ENCODE assay signal across 11 mouse cellular contexts in genomic region chr14:24827381-24828031, GRCm38 (mm10).
DNase-seq lines count a peak whose midpoint lies in the region; ATAC-seq and TF ChIP-seq lines count a peak whose summit lies in the region.
"Had no signal": no experiment of that assay in that cellular context is flagged by ENCODE, and none has a peak within 500 bp of the region (broad histone marks: within the 10 kb centered on the region; RNA-seq: fewer than 3 reads in every experiment).

No protein-coding gene starts in this region.

- no peak for DNase-seq in kidney, adult 8-10 months
- peak; percentile 74 for DNase-seq in embryo, embryonic 9.5 days (ENCODE audit: extremely low spot score)
- DNase-seq in hindbrain, embryonic 14.5 days (ENCODE audit: low spot score), result peak; percentile 69
- peak; percentile 66 for DNase-seq in midbrain, postnatal 0 days (ENCODE audit: low spot score)
- no peak for DNase-seq in Muller cell, postnatal 12 days (ENCODE audit: inconsistent ontology term)
- no peak for DNase-seq in cerebellum, adult 8-10 months
- DNase-seq: kidney, adult 2 months; lung, postnatal 10 days had no signal

- 39% methylated on average over 8 of the region's 8 CpGs for WGBS in kidney, embryonic 14.5 days
- 8% methylated on average over 8 of the region's 8 CpGs for WGBS in hindbrain, embryonic 14.5 days
- 9% methylated on average over 8 of the region's 8 CpGs for WGBS in midbrain, postnatal 0 days

- peak overlapping the region; percentile 63; the same call in 1 of the 2 replicates for H3K27ac ChIP-seq in kidney, embryonic 14.5 days (ENCODE audit: low read depth, low read length)
- H3K27ac ChIP-seq in hindbrain, embryonic 14.5 days, result peak overlapping the region; percentile 96
- H3K27ac ChIP-seq in midbrain, postnatal 0 days (ENCODE audit: low read depth, low read length), result peak overlapping the region; percentile 78

- TF ChIP-seq CTCF in midbrain, postnatal 0 days (IDR thresholded peaks at IDR 0.05), result no peak

- H3K9ac ChIP-seq in kidney, embryonic 14.5 days (ENCODE audit: low read depth, low read length), result no peak overlapping the region
- H3K9ac ChIP-seq in hindbrain, embryonic 14.5 days, result peak overlapping the region; percentile 40; the same call in 1 of the 2 replicates
- 0 out of 2 replicates have a peak overlapping the region, but pooled peaks have one; percentile 1 for H3K9ac ChIP-seq in midbrain, postnatal 0 days (replicated peaks; ENCODE audit: low read length, poor library complexity, severe bottlenecking)

- no peaks in the 10 kb centered on the region for H3K9me3 ChIP-seq in kidney, embryonic 14.5 days (ENCODE audit: control insufficient read depth, low read length)
- H3K9me3 ChIP-seq in hindbrain, embryonic 14.5 days (ENCODE audit: control insufficient read depth, low read length), result no peaks in the 10 kb centered on the region
- no peaks in the 10 kb centered on the region for H3K9me3 ChIP-seq in midbrain, postnatal 0 days (ENCODE audit: low read length)

- H3K4me1 ChIP-seq in kidney, embryonic 14.5 days (ENCODE audit: control insufficient read depth, insufficient read depth, low read length), result peaks cover 40% of the 10 kb centered on the region
- H3K4me1 ChIP-seq in hindbrain, embryonic 14.5 days (replicated peaks; ENCODE audit: control insufficient read depth, insufficient read depth, low read length), result peaks cover 55% of the 10 kb centered on the region
- peaks cover 20% of the 10 kb centered on the region for H3K4me1 ChIP-seq in midbrain, postnatal 0 days (ENCODE audit: insufficient read depth, low read length)

- H3K4me2 ChIP-seq in kidney, embryonic 14.5 days (replicated peaks; ENCODE audit: low read depth, low read length), result no peak overlapping the region
- peak overlapping the region; percentile 18; the same call in 1 of the 2 replicates for H3K4me2 ChIP-seq in hindbrain, embryonic 14.5 days (replicated peaks)
- H3K4me2 ChIP-seq in midbrain, postnatal 0 days (ENCODE audit: low read depth, low read length, poor library complexity, severe bottlenecking), result no peak overlapping the region

- ATAC-seq in kidney, embryonic 14.5 days (ENCODE audit: low FRiP score, low TSS enrichment), result peak; percentile 51; the same call in 1 of the 2 replicates
- peak; percentile 83 for ATAC-seq in hindbrain, embryonic 14.5 days (ENCODE audit: low FRiP score)
- ATAC-seq in midbrain, postnatal 0 days (ENCODE audit: low FRiP score), result peak; percentile 67; the same call in 1 of the 2 replicates
- no peak for ATAC-seq in granulocyte monocyte progenitor cell, adult 5-6 weeks (replicated peaks; ENCODE audit: poor library complexity, severe bottlenecking)
- ATAC-seq: CD4-positive, CD25-positive, alpha-beta regulatory T cell, adult 4 months had no signal

- H3K4me3 ChIP-seq in kidney, embryonic 14.5 days (ENCODE audit: low read length), result no peak overlapping the region
- H3K4me3 ChIP-seq in hindbrain, embryonic 14.5 days (replicated peaks; ENCODE audit: low read length), result no peak overlapping the region
- no peak overlapping the region for H3K4me3 ChIP-seq in midbrain, postnatal 0 days (ENCODE audit: low read depth, low read length)

- H3K36me3 ChIP-seq in kidney, embryonic 14.5 days (ENCODE audit: control insufficient read depth, insufficient read depth, low read length), result no peaks in the 10 kb centered on the region
- no peaks in the 10 kb centered on the region for H3K36me3 ChIP-seq in hindbrain, embryonic 14.5 days (replicated peaks; ENCODE audit: control insufficient read depth, insufficient read depth)
- no peaks in the 10 kb centered on the region for H3K36me3 ChIP-seq in midbrain, postnatal 0 days (ENCODE audit: insufficient read depth, low read length)

- no peaks in the 10 kb centered on the region for H3K27me3 ChIP-seq in kidney, embryonic 14.5 days (ENCODE audit: control insufficient read depth, insufficient read depth, low read length)
- no peaks in the 10 kb centered on the region for H3K27me3 ChIP-seq in hindbrain, embryonic 14.5 days (ENCODE audit: control insufficient read depth, insufficient read depth, low read length)
- no peaks in the 10 kb centered on the region for H3K27me3 ChIP-seq in midbrain, postnatal 0 days (ENCODE audit: insufficient read depth, low read length)

Comparison
In these comparisons a context has a peak if more than half of its experiments do, and no peak if none do; other contexts are left out.
1. DNase-seq: peak in embryo, embryonic 9.5 days (single experiment), hindbrain, embryonic 14.5 days (single experiment) and midbrain, postnatal 0 days (single experiment); none in kidney, adult 8-10 months (0 of 2), Muller cell, postnatal 12 days (single experiment) and cerebellum, adult 8-10 months (single experiment).
2. Peak in every context shown above with its lines, with median percentiles within 50 percentile points of each other: H3K27ac ChIP-seq.